Mouse (Mus musculus) embryonic facial prominence, embryonic 13.5 days (tissue): ENCODE results near the gene Pcdh10. TPM values are rescaled to one million over a fixed set of nuclear protein-coding genes. Genes with fewer than 3 reads are reported as not detected.
A peak's percentile ranks its signal among the peaks of the same experiment; 100 is the strongest.

Source experiments
- ATAC-seq: fragments of 200-750 bp; cut with Nextera tagmentation; 2 replicates; pipeline ENCODE4 v1.8.0; 2017; ENCODE audit warnings: low read depth; ENCODE audit not compliant: insufficient number of reproducible peaks, insufficient read depth, low FRiP score, low TSS enrichment
- H3K27ac ChIP-seq: fragments of 300-500 bp; sonication (generic); 2 replicates; pipeline ENCODE4 v1.5.1; 2015; ENCODE audit warnings: moderate library complexity, mild to moderate bottlenecking, inconsistent platforms
- H3K27me3 ChIP-seq: fragments of 300-500 bp; sonication (generic); 2 replicates; pipeline ENCODE4 v1.6.1; 2015; ENCODE audit warnings: mild to moderate bottlenecking, inconsistent platforms
- H3K36me3 ChIP-seq: fragments of 300-500 bp; sonication (generic); 2 replicates; pipeline ENCODE4 v1.6.1; 2015; ENCODE audit warnings: mild to moderate bottlenecking, inconsistent platforms
- H3K4me1 ChIP-seq: fragments of 300-500 bp; sonication (generic); 2 replicates; pipeline ENCODE4 v1.6.1; 2015; ENCODE audit warnings: inconsistent platforms
- H3K4me2 ChIP-seq: fragments of 300-500 bp; sonication (generic); 2 replicates; pipeline ENCODE4 v1.6.1; 2015; ENCODE audit warnings: moderate library complexity, mild to moderate bottlenecking, inconsistent platforms
- H3K4me3 ChIP-seq: fragments of 300-500 bp; sonication (generic); 2 replicates; pipeline ENCODE4 v1.5.1; 2015; ENCODE audit warnings: mild to moderate bottlenecking, inconsistent platforms
- H3K9ac ChIP-seq: fragments of 300-500 bp; sonication (generic); 2 replicates; pipeline ENCODE4 v1.6.1; 2015; ENCODE audit warnings: mild to moderate bottlenecking, inconsistent platforms
- H3K9me3 ChIP-seq: fragments of 300-500 bp; sonication (generic); 2 replicates; pipeline ENCODE4 v1.6.1; 2016; ENCODE audit warnings: inconsistent platforms
- WGBS: fragments of 180-500 bp; shearing (Covaris S2); methylation state at CpG from one replicate; pipeline ENCODE4 v1.1.7; 2015; ENCODE audit warnings: mixed read lengths; 5-methylcytosine and 5-hydroxymethylcytosine counted together
- polyA plus RNA-seq: library from polyadenylated mRNA; unstranded; fragments of >200 nt; fragmentation: Nextera tagmentation; extraction: Ambion mirVana; gene quantifications from 2 replicates; pipeline ENCODE4 v1.2.1, GENCODE M21; 2015

Gene Pcdh10
- polyA plus RNA-seq, result 7.1 and 8.2 TPM in 2 replicates

DNA sequence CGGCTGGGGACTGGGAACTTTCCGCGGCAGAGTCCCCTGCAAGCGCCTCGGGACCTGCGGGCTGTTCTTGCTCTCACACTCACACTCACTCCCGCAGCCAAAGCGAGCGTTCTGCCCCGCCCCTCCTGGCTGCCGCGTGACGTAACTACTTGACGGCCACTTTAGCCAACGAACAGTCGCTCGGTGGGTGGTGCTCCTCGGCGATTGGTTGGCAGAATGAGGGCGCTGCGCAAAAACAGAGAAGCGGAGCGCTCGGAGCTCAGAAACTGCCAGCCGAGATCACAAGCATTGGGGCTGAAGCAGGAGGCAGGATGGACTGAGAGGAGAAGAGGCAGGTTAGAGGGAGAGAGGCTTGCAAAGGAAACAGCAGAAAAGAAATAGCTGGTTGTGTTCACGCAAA, at the start of gene Pcdh10:
Pcdh10 (plus strand) TSS at position 254 of the 400 bp plus-strand sequence.
- peak within 1 kb of the TSS; percentile 82 for H3K27ac ChIP-seq
- peaks cover 20% of the 10 kb centered on the region for H3K4me1 ChIP-seq
- no peaks in the 10 kb centered on the region for H3K9me3 ChIP-seq
- H3K9ac ChIP-seq, result peak within 1 kb of the TSS; percentile 76
- under 1% methylated on average over 26 of the region's 26 CpGs for WGBS
- peak within 1 kb of the TSS; percentile 94 for H3K4me2 ChIP-seq
- ATAC-seq, result peak; percentile 84
- peak within 1 kb of the TSS; percentile 67 for H3K4me3 ChIP-seq
- H3K36me3 ChIP-seq, result no peaks in the 10 kb centered on the region
- peaks cover 30% of the 10 kb centered on the region for H3K27me3 ChIP-seq

DNA sequence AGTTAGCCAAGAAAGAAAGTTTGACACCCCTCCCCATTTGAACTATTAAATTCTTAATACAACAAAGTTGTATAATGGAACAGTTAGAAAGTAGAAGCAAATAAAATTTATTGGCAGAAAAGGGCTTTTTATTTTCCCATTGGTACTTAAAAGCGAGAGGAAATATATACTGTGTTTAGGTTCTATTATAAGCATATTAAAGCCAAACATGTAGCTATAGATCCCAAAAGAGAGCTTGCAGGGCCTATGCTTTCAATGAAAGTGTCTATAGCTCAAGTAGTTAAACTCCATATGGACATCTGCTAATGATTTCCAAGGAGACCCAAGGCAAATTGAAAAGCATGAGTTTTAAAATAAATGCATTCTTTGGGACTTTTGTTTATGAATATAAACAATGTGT, 22.3 kb upstream of the Pcdh10 start:
- Histone ChIP-seq H3K4me3 (no peak overlapping the region), H3K36me3 (no peaks in the 10 kb centered on the region), H3K9ac (no peak overlapping the region), H3K4me2 (no peak overlapping the region), H3K27ac (no peak overlapping the region), H3K27me3 (no peaks in the 10 kb centered on the region), H3K9me3 (no peaks in the 10 kb centered on the region), H3K4me1 (no peaks in the 10 kb centered on the region)
- ATAC-seq, result no peak
- 49% methylated on average over 1 of the region's 1 CpGs for WGBS

GRCm38 (mm10) chr3:45368952-45369351, 9.2 kb upstream of the Pcdh10 start:
- H3K27ac ChIP-seq, result no peak overlapping the region
- H3K4me1 ChIP-seq, result no peaks in the 10 kb centered on the region
- no peaks in the 10 kb centered on the region for H3K36me3 ChIP-seq
- ATAC-seq, result no peak
- no peaks in the 10 kb centered on the region for H3K27me3 ChIP-seq
- WGBS, result 60% methylated on average over 1 of the region's 1 CpGs
- no peak overlapping the region for H3K4me3 ChIP-seq
- H3K4me2 ChIP-seq, result no peak overlapping the region
- no peak overlapping the region for H3K9ac ChIP-seq
- H3K9me3 ChIP-seq, result no peaks in the 10 kb centered on the region

DNA sequence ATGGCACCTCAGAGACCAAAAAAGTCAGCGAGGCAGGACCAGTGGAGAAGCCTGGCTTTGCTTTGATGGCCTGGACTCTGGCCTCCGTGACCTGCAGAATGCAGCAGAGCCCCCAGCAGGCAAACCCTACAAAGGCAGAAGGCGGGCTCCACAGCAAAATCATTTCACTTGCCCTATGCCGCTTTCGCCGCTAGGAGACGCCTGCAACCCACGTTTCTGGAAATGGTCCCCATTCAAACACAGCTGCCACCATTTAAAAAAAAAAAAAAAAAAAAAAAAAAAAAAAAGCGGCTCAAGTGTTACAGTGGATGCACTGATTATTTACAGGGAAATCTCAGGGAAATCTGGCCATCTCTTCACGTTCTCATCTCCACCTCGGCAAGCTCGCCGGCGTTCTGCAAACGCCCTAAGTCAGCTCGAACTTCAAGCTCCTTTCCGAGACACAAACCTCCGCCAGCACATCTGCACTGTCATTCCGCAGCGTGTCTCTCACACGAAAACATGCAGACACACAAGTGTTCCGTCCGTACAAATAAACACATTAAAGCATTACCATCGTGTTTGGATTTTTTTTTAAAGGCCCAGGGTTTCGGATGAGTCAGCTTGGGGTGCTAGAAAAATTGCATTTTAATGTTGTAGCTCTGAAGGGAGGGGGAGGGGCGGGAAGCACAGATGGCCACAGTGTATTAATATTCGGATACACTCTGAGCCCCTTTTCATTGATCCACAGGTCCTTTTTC, 2.3 kb upstream of the Pcdh10 start:
- H3K4me3 ChIP-seq, result peak overlapping the region; percentile 67
- peaks cover 16% of the 10 kb centered on the region for H3K27me3 ChIP-seq
- H3K9ac ChIP-seq, result peak overlapping the region; percentile 76
- no peaks in the 10 kb centered on the region for H3K9me3 ChIP-seq
- H3K4me2 ChIP-seq, result peak overlapping the region; percentile 94
- H3K4me1 ChIP-seq, result peaks cover 16% of the 10 kb centered on the region
- WGBS, result under 1% methylated on average over 27 of the region's 27 CpGs
- H3K27ac ChIP-seq, result peak overlapping the region; percentile 82
- no peaks in the 10 kb centered on the region for H3K36me3 ChIP-seq
- ATAC-seq, result no peak

DNA sequence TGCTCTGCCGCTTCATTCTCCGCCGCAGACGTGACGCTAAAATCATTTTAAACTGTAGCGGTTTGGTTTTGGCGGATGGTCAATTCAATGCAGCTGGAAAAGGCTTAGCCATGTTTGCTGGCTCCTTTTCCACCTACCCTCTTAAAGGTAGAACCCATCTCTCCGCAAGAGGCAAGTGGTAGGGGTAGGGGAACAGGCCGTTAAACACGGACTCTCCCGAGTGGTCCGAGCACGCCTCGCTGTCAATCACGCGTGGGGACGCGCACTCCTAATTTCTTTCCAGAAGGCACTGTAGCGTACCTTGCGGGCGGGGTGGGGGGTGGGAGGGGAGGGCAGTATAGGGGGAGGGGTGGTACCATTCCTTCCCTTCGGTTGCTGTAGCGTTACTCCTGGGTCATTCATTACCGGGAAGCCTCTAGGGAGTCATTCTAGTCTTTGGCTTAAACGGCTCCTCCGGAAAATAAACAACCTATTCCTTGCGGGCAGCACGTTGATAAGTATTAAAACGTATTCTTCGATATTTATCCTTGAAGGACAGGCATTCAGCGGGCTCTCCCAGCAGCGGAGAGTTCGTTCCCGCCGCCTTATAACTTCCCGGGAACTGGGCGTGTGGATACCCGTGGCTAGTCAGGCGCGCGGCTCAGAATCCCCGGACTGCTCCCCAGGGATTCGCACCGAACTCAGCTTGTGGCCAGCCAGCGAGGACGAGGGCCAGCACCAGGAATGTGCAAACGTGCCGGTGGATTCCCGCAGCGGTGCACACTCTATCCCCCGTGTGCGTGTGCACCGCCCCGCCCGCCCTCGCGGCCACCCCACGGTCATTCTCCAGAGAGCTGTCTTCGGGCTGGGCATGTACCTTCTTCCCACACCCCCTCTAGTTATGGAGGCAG, 1.5 kb upstream of the Pcdh10 start:
- Histone ChIP-seq H3K4me1 (peaks cover 19% of the 10 kb centered on the region), H3K9me3 (no peaks in the 10 kb centered on the region), H3K27ac (peak overlapping the region; percentile 82), H3K27me3 (peaks cover 24% of the 10 kb centered on the region), H3K4me2 (peak overlapping the region; percentile 94), H3K36me3 (no peaks in the 10 kb centered on the region), H3K9ac (peak overlapping the region; percentile 76), H3K4me3 (peak overlapping the region; percentile 67)
- no peak for ATAC-seq
- WGBS, result under 1% methylated on average over 59 of the region's 59 CpGs

GRCm38 (mm10) chr3:45377391-45377998, 703 bp upstream of the Pcdh10 start:
- WGBS, result under 1% methylated on average over 26 of the region's 26 CpGs
- Histone ChIP-seq H3K27ac (peak overlapping the region; percentile 82), H3K4me2 (peak overlapping the region; percentile 94), H3K9ac (peak overlapping the region; percentile 76), H3K4me1 (peaks cover 20% of the 10 kb centered on the region), H3K36me3 (no peaks in the 10 kb centered on the region), H3K9me3 (no peaks in the 10 kb centered on the region), H3K4me3 (peak overlapping the region; percentile 67), H3K27me3 (peaks cover 28% of the 10 kb centered on the region)
- peak; percentile 5; the same call in 1 of the 2 replicates for ATAC-seq

DNA sequence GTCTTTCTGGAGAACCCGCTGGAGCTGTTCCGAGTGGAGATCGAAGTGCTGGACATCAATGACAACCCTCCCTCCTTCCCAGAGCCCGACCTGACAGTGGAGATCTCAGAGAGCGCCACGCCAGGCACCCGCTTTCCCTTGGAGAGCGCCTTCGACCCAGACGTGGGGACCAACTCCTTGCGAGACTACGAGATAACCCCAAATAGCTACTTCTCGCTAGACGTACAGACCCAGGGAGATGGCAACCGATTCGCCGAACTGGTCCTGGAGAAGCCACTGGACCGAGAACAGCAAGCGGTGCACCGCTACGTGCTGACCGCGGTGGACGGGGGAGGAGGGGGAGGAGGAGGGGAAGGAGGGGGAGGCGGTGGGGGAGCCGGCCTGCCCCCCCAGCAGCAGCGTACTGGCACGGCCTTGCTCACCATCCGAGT, 1.4 kb downstream of the Pcdh10 start:
- Histone ChIP-seq H3K4me2 (peak overlapping the region; percentile 94), H3K9ac (peak overlapping the region; percentile 70), H3K27ac (no peak overlapping the region), H3K4me1 (peaks cover 20% of the 10 kb centered on the region), H3K27me3 (peaks cover 30% of the 10 kb centered on the region), H3K4me3 (peak overlapping the region; percentile 67), H3K36me3 (no peaks in the 10 kb centered on the region), H3K9me3 (no peaks in the 10 kb centered on the region)
- WGBS, result 2% methylated on average over 28 of the region's 29 CpGs
- ATAC-seq, result no peak

DNA sequence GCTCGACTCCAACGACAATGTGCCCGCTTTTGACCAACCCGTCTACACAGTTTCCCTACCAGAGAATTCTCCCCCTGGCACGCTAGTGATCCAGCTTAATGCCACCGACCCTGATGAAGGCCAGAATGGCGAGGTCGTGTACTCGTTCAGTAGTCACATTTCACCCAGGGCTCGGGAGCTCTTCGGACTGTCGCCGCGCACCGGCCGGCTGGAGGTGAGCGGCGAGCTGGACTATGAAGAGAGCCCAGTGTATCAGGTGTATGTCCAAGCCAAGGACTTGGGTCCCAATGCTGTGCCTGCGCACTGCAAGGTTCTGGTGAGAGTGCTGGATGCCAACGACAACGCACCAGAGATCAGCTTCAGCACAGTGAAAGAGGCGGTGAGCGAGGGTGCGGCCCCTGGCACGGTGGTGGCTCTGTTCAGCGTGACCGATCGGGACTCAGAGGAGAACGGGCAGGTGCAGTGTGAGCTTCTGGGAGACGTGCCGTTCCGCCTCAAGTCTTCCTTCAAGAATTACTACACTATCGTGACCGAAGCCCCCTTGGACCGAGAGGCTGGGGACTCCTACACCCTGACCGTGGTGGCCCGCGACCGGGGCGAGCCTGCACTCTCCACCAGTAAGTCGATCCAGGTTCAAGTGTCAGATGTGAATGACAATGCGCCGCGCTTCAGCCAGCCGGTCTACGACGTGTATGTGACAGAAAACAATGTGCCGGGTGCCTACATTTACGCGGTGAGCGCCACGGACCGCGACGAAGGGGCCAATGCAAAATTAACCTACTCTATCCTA, 2.0 kb downstream of the Pcdh10 start:
- no peaks in the 10 kb centered on the region for H3K9me3 ChIP-seq
- H3K4me3 ChIP-seq, result peak overlapping the region; percentile 67
- H3K4me1 ChIP-seq, result peaks cover 17% of the 10 kb centered on the region
- H3K4me2 ChIP-seq, result peak overlapping the region; percentile 94
- H3K9ac ChIP-seq, result peak overlapping the region; percentile 70
- H3K27me3 ChIP-seq, result peaks cover 30% of the 10 kb centered on the region
- under 1% methylated on average over 55 of the region's 55 CpGs for WGBS
- no peaks in the 10 kb centered on the region for H3K36me3 ChIP-seq
- H3K27ac ChIP-seq, result no peak overlapping the region
- no peak for ATAC-seq

DNA sequence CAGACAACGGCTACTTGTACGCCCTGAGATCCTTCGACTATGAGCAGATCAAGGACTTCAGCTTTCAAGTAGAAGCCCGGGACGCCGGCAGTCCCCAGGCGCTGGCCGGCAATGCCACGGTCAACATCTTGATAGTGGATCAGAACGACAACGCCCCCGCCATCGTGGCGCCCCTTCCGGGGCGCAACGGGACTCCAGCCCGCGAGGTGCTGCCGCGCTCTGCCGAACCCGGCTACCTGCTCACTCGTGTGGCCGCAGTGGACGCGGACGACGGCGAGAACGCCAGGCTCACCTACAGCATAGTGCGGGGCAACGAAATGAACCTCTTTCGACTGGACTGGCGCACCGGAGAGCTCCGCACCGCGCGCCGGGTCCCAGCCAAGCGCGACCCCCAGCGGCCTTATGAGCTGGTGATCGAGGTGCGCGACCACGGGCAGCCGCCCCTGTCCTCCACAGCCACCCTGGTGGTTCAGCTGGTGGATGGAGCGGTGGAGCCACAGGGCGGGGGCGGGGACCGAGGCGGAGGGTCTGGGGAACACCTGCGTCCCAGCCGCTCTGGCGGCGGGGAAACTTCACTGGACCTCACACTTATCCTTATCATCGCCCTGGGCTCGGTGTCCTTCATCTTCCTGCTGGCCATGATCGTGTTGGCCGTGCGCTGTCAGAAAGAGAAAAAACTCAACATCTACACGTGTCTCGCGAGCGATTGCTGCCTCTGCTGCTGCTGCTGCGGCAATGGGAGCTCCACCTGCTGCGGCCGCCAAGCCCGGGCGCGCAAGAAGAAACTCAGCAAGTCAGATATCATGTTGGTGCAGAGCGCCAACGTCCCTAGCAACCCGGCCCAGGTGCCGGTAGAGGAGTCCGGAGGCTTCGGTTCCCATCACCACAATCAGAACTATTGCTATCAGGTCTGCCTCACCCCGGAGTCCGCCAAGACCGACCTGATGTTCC, 2.9 kb downstream of the Pcdh10 start:
- H3K27me3 ChIP-seq, result peaks cover 30% of the 10 kb centered on the region
- H3K9ac ChIP-seq, result peak overlapping the region; percentile 70
- no peaks in the 10 kb centered on the region for H3K36me3 ChIP-seq
- no peaks in the 10 kb centered on the region for H3K9me3 ChIP-seq
- peak overlapping the region; percentile 94 for H3K4me2 ChIP-seq
- no peak for ATAC-seq
- peaks cover 17% of the 10 kb centered on the region for H3K4me1 ChIP-seq
- no peak overlapping the region for H3K27ac ChIP-seq
- peak overlapping the region; percentile 67 for H3K4me3 ChIP-seq
- under 1% methylated on average over 82 of the region's 82 CpGs for WGBS
